Mouse (Mus musculus) gastrocnemius, postnatal 36 days (tissue): Measurements from ENCODE around the gene Pomgnt1. TPM values are rescaled to one million over a fixed set of nuclear protein-coding genes. Genes with fewer than 3 reads are reported as not detected.

Experiments
- DNase-seq, 2 experiments: peaks; one replicate each; pipeline ENCODE4 v3.0.0; 2022
- intact Hi-C: fragments of 180-260 bp; cut with DNase I; formaldehyde crosslinking; loops from one replicate; pipeline ENCODE4 v1.15.1; 2025
- long read RNA-seq, 2 experiments: library from polyadenylated mRNA; stranded (forward); transcript quantifications; one replicate each; pipeline ENCODE4 v2.0.0; 2021
- total RNA-seq, 2 experiments: library from RNA; stranded (reverse); gene quantifications; 2 replicates each; pipeline ENCODE4 v1.2.3; 2021

Gene Pomgnt1
- 10 to 100 TPM; 41.2 to 49.5 TPM for total RNA-seq
- long read RNA-seq, experiment 1, transcript Pomgnt1-203 (22 exons, 2,719 nt): major isoform, 61 of 80 reads
- long read RNA-seq, experiment 1, partial matches to known transcripts: 6 of 80 reads
- long read RNA-seq, experiment 1, other reads (novel, unspliced or antisense): 13 of 80 reads
- long read RNA-seq, experiment 2, transcript Pomgnt1-203 (22 exons, 2,719 nt): major isoform, 93 of 108 reads
- long read RNA-seq, experiment 2, partial matches to known transcripts: 9 of 108 reads
- long read RNA-seq, experiment 2, other reads (novel, unspliced or antisense): 6 of 108 reads

- peak; percentile 48 to 70 for DNase-seq
- intact Hi-C loops: no loop called here
Observed at GRCm38 (mm10) chr4:116123602-116124519, at the start of gene Pomgnt1, which contains the start of gene Rad54l. TSS of gene Pomgnt1 (plus strand) at chr4:116123840. TSS of gene Rad54l (minus strand) at chr4:116123690.

DNA sequence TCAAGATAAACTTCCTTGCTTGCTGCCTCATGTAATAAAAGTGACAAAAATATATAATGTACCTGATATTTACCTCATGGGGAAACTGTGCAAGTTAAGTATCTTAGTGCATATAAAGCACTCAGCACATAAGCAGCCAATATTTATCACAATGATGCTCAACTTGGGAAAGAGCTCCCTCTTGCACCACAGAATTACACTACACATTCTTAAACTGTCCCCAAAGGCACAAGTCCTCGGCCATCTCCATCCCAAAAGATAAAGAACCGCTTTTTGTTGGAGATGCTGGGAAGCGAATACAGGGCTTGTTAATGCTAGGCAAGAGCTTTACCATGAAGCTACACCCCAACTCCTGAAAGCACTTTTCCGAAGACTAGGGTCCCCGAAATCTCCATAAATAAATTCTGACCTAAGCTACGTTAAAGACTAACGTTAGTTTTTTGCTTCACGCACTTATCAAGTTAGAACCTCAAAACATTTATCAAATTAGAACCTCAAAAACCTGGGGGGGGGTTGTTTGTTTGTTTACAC is 49.4 kb upstream of the Pomgnt1 start:
- intact Hi-C loops: no loop called here
- DNase-seq: no peak

DNA sequence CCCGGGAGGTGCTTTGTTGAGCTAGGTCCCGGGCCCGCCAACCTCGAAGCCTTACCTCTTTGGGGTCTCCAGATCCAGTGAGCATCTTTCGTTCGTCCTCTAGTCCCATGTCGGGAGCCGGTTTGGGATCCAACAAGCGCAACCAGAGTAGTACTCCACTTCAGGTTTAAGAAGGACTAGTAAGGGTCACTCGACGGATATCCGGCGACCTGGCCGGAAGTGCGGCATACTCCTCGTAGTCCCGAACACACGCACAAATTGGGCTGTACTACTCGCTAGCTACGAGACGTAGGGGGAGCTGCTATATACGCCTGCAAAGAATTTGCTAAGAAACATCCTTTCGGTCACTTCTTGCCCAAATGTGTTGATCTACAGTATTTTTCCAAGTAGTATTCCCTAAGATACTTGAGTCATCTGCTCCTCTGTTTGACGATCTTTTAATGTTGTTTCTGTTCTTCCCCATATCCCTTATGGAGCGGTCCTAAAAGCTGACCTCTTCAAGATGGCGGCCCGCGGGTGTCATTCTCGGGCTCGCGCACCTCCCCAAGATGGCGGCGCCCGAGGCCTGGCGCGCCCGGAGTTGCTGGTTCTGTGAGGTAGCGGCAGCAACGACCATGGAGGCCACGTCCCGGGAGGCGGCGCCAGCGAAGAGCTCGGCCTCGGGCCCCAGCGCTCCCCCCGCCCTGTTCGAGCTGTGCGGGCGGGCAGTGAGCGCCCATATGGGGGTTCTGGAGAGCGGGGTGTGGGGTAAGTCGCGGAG is 48.6 kb upstream of the Pomgnt1 start, which contains the start of the genes Uqcrh and Lrrc41:
Uqcrh (minus strand) TSS at position 211 of the 760 bp plus-strand sequence.
Lrrc41 (plus strand) TSS at position 409 of the 760 bp plus-strand sequence.
- intact Hi-C loops: no loop called here
- peak; percentile 93 to 96 for DNase-seq

DNA sequence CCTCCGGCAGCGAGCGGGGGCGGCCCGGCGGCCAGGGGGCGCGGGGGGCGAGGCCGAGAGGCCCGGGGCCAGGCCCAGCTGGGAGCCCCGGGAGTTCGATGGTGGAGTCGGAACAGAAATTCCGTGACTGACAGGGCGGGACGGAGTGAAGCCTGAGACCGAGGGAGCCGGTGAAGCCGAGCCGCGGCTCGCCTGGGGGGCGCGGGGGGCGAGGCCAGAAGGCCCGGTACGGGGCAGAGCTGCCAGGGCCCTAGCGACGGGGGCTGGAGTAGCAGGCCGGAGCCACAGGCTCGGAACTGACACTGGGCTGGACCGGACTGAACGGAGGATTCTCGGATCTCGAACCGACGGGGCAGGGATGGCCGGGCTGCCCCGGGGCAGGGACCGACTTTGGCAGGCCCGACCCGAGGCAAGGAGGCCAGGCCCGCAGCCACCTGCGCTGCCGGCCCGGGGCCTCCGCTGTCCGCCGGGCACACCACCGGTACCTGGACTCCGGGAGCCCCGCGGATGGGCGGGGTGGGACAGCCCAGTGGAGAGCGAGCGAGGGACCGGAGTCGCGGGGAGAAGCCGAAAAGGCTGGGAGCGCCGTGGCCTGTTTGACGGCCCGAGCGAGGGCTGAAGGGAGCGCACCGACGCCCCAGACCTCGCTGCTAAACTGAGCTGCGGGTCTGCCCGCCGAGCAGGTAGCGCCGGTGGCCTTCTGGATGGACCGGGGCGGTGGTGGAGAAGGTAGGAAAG is 47.8 kb upstream of the Pomgnt1 start:
- DNase-seq: peak; percentile 65 to 73
- intact Hi-C loops: no loop called here

GRCm38 (mm10) chr4:116076369-116077231 is 47.0 kb upstream of the Pomgnt1 start:
- peak; percentile 21 to 51 for DNase-seq
- intact Hi-C loops: no loop called here

DNA sequence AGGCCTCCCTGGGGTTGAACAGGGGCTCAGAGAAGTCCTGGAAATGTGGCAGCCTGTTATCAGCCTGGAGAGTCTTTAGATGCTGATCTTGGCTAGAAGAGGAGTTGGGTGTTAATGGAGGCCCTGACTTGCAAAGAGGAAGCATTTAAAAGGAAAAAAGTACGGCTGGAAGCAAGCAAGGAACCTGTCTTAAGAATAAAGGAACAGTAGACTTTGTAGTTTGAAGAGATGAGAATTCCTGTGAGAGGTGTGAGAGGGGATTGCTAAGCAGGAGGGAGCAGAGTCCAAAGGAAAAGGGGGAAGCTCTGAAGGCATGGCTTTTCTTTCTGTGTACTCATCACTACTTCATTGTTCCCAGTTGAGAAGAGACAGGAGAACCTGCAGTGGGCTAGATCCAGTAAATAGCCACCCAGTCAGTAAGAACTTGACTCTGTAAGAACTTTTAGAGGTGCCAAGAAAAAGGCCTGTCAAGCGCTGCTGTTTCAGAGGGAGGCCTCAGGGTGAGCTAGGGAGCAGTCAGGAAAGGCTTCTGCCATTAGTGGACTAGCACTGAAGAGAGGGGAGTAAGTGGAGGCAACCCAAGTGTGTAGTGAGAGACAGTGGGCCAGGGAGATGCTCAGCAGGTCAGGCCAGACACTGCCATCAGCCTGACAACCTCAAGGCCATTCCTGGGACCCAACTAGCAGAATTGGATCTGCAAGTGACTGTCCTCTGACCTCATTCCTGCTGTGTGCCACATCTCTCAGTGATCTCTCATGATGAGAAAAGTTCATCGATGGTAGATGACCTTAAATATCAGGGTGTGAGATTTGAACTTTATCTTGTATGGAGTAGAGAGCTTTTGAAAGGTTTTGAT is 46.2 kb upstream of the Pomgnt1 start:
- DNase-seq: no peak
- intact Hi-C loops: no loop called here

GRCm38 (mm10) chr4:116088510-116089249 is 35.0 kb upstream of the Pomgnt1 start:
- intact Hi-C loops: no loop called here
- no peak for DNase-seq

- no peak for DNase-seq
- intact Hi-C loops: no loop called here
Observed at GRCm38 (mm10) chr4:116096291-116096690, 27.3 kb upstream of the Pomgnt1 start.

- intact Hi-C loops: no loop called here
- no peak for DNase-seq
Observed at GRCm38 (mm10) chr4:116097211-116097610, 26.4 kb upstream of the Pomgnt1 start.

DNA sequence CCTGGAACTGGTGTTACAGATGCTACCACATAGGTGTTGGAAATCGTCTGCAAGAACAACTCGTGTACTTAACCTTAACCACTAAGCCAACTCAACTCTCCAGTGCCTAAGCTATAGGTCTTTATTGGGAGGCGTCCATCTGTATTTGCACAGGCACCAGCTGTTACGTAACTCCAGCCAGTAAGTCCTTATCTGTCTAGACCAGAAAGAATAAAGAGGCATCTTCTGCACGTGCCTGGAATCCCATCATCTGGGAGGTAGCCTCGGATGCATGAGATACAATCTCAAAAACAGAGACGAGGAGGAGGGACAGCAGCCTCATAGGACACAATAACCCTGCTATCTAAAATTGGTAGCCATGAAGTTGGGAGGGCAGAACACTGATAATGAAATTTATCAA is 22.7 kb upstream of the Pomgnt1 start:
- intact Hi-C loops: no loop called here
- DNase-seq: no peak

DNA sequence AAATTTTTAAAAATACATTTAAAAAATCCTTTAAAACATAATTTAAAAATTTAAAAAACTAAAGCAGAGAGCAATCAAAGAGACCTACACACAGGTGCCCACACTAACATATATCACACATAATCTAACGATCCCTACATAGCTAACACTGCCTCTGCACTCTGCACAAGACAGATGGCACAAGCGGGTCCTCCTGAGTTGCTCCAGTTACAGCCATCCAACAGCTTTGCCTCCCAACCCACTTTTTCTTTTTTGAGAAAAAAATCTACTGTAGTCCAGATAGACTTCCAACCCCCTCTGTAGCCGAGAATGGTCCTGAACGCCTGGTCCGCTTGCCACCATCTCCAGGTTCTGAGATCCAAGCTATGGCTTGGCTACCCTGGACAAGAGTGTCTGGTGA is 18.4 kb upstream of the Pomgnt1 start:
- intact Hi-C loops: no loop called here
- no peak for DNase-seq

DNA sequence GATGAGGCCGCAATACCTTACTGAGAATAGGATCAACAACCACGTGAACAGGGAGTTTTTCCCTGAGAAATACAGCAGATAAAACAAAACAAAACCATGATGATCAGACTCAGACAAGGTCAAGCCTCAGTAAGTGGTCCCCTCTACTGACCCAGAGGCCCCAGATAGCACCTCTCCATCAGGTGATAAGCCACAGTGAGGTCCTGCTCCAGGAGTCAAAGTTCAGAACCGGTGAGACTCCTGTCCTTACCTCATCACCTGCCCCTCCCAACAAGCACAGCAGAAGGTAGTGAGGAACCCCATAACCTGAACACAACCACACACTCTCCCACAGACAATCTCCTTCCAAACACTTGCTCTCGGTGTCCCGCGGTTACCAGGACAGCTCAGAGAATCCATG is 12.9 kb upstream of the Pomgnt1 start:
- DNase-seq: no peak
- intact Hi-C loops: no loop called here

DNA sequence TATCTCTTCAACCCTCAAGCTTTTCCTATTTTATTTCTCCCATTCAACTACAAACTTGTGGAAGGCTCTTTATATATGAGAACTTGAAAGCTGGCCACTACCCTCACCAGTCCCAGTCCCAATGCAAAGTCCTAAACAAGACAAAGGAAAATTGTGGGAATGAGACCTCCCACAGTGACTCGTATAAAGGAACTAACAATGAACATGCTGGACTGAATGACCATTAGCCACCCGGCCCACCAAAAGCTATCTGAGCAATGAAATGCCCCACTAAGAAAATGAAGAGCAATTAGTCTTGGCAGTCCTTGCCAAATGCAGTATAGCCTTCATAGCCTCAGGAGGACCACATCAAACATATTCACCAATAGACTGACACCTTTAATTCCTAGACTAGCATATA is 12.2 kb upstream of the Pomgnt1 start:
- DNase-seq: no peak
- intact Hi-C loops: no loop called here

DNA sequence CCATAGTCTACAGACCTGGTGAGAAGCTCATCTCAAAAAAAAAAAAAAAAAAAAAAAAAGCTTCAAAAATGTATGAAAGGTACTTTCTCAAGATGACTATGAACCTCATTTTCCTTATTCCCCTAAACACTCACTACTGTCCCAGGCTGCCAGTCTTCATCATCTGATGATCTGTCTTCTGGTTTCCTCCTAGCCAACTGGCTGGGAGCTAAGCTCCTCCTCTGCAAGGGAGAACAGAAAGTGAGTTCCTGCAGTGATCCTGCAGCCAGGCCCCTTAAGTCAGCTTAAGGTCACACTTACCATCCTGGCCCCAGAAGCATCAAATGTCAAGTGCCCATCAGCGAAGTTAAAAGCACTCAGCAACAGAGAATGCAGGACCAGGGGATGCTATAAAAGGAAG is 878 bp upstream of the Pomgnt1 start:
- intact Hi-C loops: no loop called here
- no peak for DNase-seq

- intact Hi-C loops: no loop called here
- no peak for DNase-seq
Observed at GRCm38 (mm10) chr4:116125803-116126386, 2.3 kb downstream of the Pomgnt1 start.

DNA sequence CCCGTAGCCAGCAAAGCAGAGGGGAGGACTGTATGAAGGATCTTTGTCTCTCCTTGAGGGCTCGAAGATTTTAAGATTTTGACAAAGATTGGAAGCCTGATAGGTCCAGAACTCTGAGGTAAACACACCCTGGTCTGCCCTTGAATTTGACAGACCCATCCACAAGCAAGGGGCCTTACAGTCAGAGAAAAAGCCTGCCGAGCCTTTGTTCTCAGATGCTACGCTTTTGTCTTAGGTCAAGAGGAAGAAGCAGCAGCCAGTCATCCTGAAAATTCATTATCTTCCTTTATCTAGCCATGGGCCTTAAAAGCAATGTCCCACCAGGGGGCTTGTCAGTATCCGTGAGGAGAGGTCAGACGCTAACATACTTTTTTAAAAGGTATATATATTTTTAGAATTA is 4.3 kb downstream of the Pomgnt1 start:
- intact Hi-C loops: no loop called here
- no peak for DNase-seq

DNA sequence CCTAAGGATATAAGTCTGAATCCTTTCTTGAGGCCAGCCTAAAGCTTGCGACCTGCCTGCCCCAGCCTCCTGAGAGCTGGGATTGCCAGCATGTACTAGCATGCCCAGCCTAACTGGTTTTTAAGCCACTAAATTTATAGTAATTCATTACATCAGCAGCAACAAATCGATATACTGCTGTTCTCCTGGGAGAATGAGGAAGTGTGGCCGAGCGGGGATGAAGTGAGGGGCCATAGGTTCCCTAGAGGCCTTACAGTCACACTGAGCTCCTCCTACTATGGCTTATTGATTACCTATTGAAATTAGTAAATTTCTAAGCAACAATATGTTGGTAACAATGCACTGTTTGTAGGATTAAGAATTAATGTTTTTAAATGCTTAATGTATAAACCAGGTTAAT is 9.5 kb downstream of the Pomgnt1 start:
- DNase-seq: no peak
- intact Hi-C loops: no loop called here
